Mouse (Mus musculus): ENCODE measurements around the gene Aar2.

- no peak for TF ChIP-seq CTCF (IDR thresholded peaks at IDR 0.05; ENCODE audit: low read depth, low read length)
- no peak for TF ChIP-seq POLR2A (IDR thresholded peaks at IDR 0.05; ENCODE audit: extremely low read depth, insufficient read depth, low read length)
These were observed 35.5 kb downstream of the Aar2 start for GRCm38 (mm10) chr2:156582887-156583286.
